Mouse (Mus musculus): ENCODE measurements around the gene Osbpl3.
A peak's percentile ranks its signal among the peaks of the same experiment; 100 is the strongest.

Gene Osbpl3

GRCm38 (mm10) chr6:50400234-50400633 is 55.8 kb downstream of the Osbpl3 start:
- DNase-seq (ENCODE audit: low spot score) = no peak

- DNase-seq (ENCODE audit: low spot score) = no peak
These were observed 56.4 kb downstream of the Osbpl3 start for GRCm38 (mm10) chr6:50399427-50400195.

GRCm38 (mm10) chr6:50398324-50398723 is 57.7 kb downstream of the Osbpl3 start:
- no peak for DNase-seq (ENCODE audit: low spot score)

GRCm38 (mm10) chr6:50397116-50397515 is 58.9 kb downstream of the Osbpl3 start:
- no peak for DNase-seq (ENCODE audit: low spot score)

GRCm38 (mm10) chr6:50395641-50396312 is 60.2 kb downstream of the Osbpl3 start:
- no peak for DNase-seq (ENCODE audit: low spot score)

GRCm38 (mm10) chr6:50394432-50394831 is 61.6 kb downstream of the Osbpl3 start:
- DNase-seq (ENCODE audit: low spot score) = no peak

GRCm38 (mm10) chr6:50393960-50394359 is 62.0 kb downstream of the Osbpl3 start:
- DNase-seq (ENCODE audit: low spot score) = no peak

- no peak for DNase-seq (ENCODE audit: low spot score)
These were observed 64.0 kb downstream of the Osbpl3 start for GRCm38 (mm10) chr6:50391951-50392350.

- no peak for DNase-seq (ENCODE audit: low spot score)
These were observed 65.7 kb downstream of the Osbpl3 start for GRCm38 (mm10) chr6:50390313-50390712.

GRCm38 (mm10) chr6:50387629-50388028 is 68.4 kb downstream of the Osbpl3 start:
- no peak for DNase-seq (ENCODE audit: low spot score)

GRCm38 (mm10) chr6:50386497-50386896 is 69.5 kb downstream of the Osbpl3 start:
- no peak for DNase-seq (ENCODE audit: low spot score)

- no peak for DNase-seq (ENCODE audit: low spot score)
These were observed 70.5 kb downstream of the Osbpl3 start for GRCm38 (mm10) chr6:50385451-50386013.

GRCm38 (mm10) chr6:50382711-50383110 is 73.3 kb downstream of the Osbpl3 start:
- no peak for DNase-seq (ENCODE audit: low spot score)

- no peak for DNase-seq (ENCODE audit: low spot score)
These were observed 73.8 kb downstream of the Osbpl3 start for GRCm38 (mm10) chr6:50382196-50382595.

GRCm38 (mm10) chr6:50381504-50382091 is 74.4 kb downstream of the Osbpl3 start:
- peak; percentile 16 for DNase-seq (ENCODE audit: low spot score)

- no peak for DNase-seq (ENCODE audit: low spot score)
These were observed 76.3 kb downstream of the Osbpl3 start for GRCm38 (mm10) chr6:50379740-50380139.

GRCm38 (mm10) chr6:50379136-50379535 is 76.9 kb downstream of the Osbpl3 start:
- DNase-seq (ENCODE audit: low spot score) = no peak

- peak; percentile 25 for DNase-seq (ENCODE audit: low spot score)
These were observed 78.0 kb downstream of the Osbpl3 start for GRCm38 (mm10) chr6:50377742-50378720.

GRCm38 (mm10) chr6:50376684-50377083 is 79.3 kb downstream of the Osbpl3 start:
- no peak for DNase-seq (ENCODE audit: low spot score)

- DNase-seq (ENCODE audit: low spot score) = no peak
These were observed 83.2 kb downstream of the Osbpl3 start for GRCm38 (mm10) chr6:50372516-50373424.

All from spleen, adult 12 weeks (tissue).